Mouse (Mus musculus) lung, embryonic 16.5 days (tissue): Measurements from ENCODE around the gene Fxr2. TPM values are rescaled to one million over a fixed set of nuclear protein-coding genes. Genes with fewer than 3 reads are reported as not detected.
"Not testable (repeated sequence)": the region's sequence is repeated elsewhere in the genome, so short reads cannot be mapped to it uniquely, and the experiment has no call there.

ENCODE experiments used
- ATAC-seq: fragments of 200-750 bp; cut with Nextera tagmentation; 2 replicates; pipeline ENCODE4 v1.8.0; 2017; ENCODE audit warnings: low read depth, mild to moderate bottlenecking, moderate library complexity
- H3K27ac ChIP-seq: fragments of 300-500 bp; sonication (generic); 2 replicates; pipeline ENCODE4 v1.5.1; 2014; ENCODE audit warnings: mild to moderate bottlenecking, control low read depth, low read length
- H3K27me3 ChIP-seq: fragments of 300-500 bp; sonication (generic); 2 replicates; pipeline ENCODE4 v1.6.1; 2014; ENCODE audit warnings: low read depth, low read length, mixed read lengths; ENCODE audit not compliant: control insufficient read depth, insufficient read depth
- H3K36me3 ChIP-seq: fragments of 300-500 bp; sonication (generic); 2 replicates; pipeline ENCODE4 v1.6.1; 2014; ENCODE audit warnings: low read length; ENCODE audit not compliant: control insufficient read depth, insufficient read depth
- H3K4me1 ChIP-seq: fragments of 300-500 bp; sonication (generic); replicated peaks from 2 replicates; pipeline ENCODE4 v1.6.1; 2014; ENCODE audit warnings: low read length, mixed read lengths; ENCODE audit not compliant: control insufficient read depth, insufficient read depth
- H3K4me2 ChIP-seq: fragments of 300-500 bp; sonication (generic); 2 replicates; pipeline ENCODE4 v1.6.1; 2014; ENCODE audit warnings: low read depth, low read length, control low read depth
- H3K4me3 ChIP-seq: fragments of 300-500 bp; sonication (generic); 2 replicates; pipeline ENCODE4 v1.5.1; 2014; ENCODE audit warnings: mild to moderate bottlenecking, low read length, control low read depth
- H3K9ac ChIP-seq: fragments of 300-500 bp; sonication (generic); 2 replicates; pipeline ENCODE4 v1.6.1; 2014; ENCODE audit warnings: low read length, control low read depth
- H3K9me3 ChIP-seq: fragments of 300-500 bp; sonication (generic); 2 replicates; pipeline ENCODE4 v1.6.1; 2016; ENCODE audit warnings: low read length; ENCODE audit not compliant: control insufficient read depth
- WGBS: fragments of 180-500 bp; shearing (Covaris S2); extraction: QIAGEN DNeasy Blood & Tissue Kit; methylation state at CpG from one replicate; pipeline ENCODE4 v1.1.7; 2014; 5-methylcytosine and 5-hydroxymethylcytosine counted together
- polyA plus RNA-seq: library from polyadenylated mRNA; unstranded; fragments of >200 nt; fragmentation: Nextera tagmentation; extraction: Ambion mirVana; gene quantifications from 2 replicates; pipeline ENCODE4 v1.2.1, GENCODE M21; 2015

The Fxr2 gene
- polyA plus RNA-seq, 1 experiment from 2014 or later: 22.6 TPM

DNA sequence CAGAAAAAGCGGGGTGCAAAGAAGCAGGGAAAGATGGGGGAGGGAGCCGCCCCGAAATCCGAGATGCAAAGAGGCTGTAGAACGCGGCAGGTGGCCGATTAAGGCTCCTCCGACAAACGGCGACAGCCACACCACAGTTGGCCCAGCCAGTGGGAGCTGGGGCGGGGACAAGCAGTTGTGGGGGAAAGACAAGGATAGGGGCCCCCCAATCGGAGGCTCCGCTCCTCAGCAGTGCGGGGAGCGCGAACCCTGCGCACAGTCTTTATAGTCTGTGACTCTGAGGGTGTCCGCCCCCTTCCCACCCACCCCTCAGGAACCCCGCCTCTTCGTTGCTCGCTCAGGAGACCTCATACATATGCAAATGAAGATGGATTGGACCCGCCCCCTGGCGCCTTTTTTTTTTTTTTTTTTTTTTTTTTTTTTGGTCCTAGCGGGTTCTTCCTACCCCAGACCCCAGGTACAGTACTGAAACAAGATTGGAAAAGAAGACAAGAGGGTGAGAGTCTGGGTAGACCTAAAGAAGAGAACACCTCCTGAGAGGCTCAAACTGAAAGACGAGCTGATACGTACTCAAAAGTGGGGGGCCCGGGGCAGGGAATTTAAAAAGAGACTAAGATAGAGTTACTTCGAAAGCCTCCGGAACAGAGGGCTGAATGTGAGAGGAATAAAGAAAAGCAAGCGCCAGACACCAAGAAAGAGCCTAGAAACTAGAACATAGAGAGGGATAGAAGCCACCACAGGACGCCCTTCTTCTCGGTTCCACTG, 26.9 kb upstream of the Fxr2 start, which contains the start of gene Atp1b2:
Gene Atp1b2 (minus strand): TSS at position 217 of the 765 bp plus-strand sequence.
- Histone ChIP-seq H3K4me3 (peak within 1 kb of the TSS; percentile 52), H3K27me3 (peaks cover 6% of the 10 kb centered on the region; the same call in 1 of the 2 replicates), H3K27ac (peak within 1 kb of the TSS; percentile 60), H3K4me2 (peak within 1 kb of the TSS; percentile 90), H3K36me3 (no peaks in the 10 kb centered on the region), H3K9ac (peak within 1 kb of the TSS; percentile 68), H3K9me3 (no peaks in the 10 kb centered on the region), H3K4me1 (peaks cover 19% of the 10 kb centered on the region)
- WGBS: 3% methylated on average over 30 of the region's 32 CpGs
- ATAC-seq: peak; percentile 91

DNA sequence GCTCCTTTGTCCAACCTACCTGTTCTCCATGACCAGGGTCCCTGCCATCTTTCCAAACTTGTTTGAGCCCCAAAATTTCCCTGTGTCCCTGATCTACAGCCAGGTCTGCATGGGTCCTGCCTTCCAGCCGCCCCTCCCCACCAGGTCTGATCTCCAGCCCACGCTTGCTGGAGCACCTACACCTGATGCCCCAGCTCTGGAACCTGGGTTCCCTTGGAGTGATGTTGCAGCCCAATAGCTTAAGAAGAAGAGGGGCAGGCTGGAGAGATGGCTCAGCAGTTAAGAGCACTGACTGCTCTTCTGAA, 26.3 kb upstream of the Fxr2 start:
- Histone ChIP-seq H3K4me1 (peaks cover 19% of the 10 kb centered on the region), H3K9ac (peak overlapping the region; percentile 31; the same call in 1 of the 2 replicates), H3K27ac (no peak overlapping the region), H3K36me3 (no peaks in the 10 kb centered on the region), H3K27me3 (peaks cover 6% of the 10 kb centered on the region; the same call in 1 of the 2 replicates), H3K9me3 (no peaks in the 10 kb centered on the region), H3K4me3 (peak overlapping the region; percentile 52), H3K4me2 (peak overlapping the region; percentile 90)
- no peak for ATAC-seq
- WGBS: 56% methylated on average over 2 of the region's 2 CpGs

DNA sequence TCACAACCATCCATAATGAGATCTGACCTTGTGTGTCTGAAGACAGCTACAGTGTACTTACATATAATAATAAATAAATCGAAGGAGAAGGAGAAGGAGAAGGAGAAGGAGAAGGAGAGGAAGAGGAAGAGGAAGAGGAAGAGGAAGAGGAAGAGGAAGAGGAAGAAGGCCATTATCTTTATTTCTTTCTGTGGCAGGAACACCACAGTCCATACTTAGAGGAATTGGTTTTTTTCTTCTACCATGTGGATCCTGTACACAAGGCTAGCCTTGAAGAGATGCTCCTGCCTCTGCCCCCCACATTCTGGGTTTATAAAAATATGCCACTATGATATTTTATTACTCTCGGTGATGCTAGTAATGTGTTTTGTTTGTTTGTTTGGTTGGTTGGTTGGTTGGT, 26.0 kb upstream of the Fxr2 start:
- Histone ChIP-seq H3K4me2 (no peak overlapping the region), H3K4me1 (peaks cover 18% of the 10 kb centered on the region), H3K4me3 (no peak overlapping the region), H3K27ac (no peak overlapping the region), H3K9ac (no peak overlapping the region), H3K36me3 (no peaks in the 10 kb centered on the region), H3K27me3 (peaks cover 6% of the 10 kb centered on the region; the same call in 1 of the 2 replicates), H3K9me3 (no peaks in the 10 kb centered on the region)
- WGBS: 75% methylated on average over 2 of the region's 2 CpGs
- no peak for ATAC-seq

- H3K4me3 ChIP-seq: no peak overlapping the region
- no peak overlapping the region for H3K9ac ChIP-seq
- H3K27ac ChIP-seq: no peak overlapping the region
- peaks cover 13% of the 10 kb centered on the region for H3K4me1 ChIP-seq
- WGBS: 85% methylated on average over 3 of the region's 3 CpGs
- ATAC-seq: no peak
- no peaks in the 10 kb centered on the region for H3K36me3 ChIP-seq
- H3K4me2 ChIP-seq: no peak overlapping the region
- peaks cover 6% of the 10 kb centered on the region; the same call in 1 of the 2 replicates for H3K27me3 ChIP-seq
- H3K9me3 ChIP-seq: no peaks in the 10 kb centered on the region
Measured at GRCm38 (mm10) chr11:69608525-69608924, 24.3 kb upstream of the Fxr2 start.

DNA sequence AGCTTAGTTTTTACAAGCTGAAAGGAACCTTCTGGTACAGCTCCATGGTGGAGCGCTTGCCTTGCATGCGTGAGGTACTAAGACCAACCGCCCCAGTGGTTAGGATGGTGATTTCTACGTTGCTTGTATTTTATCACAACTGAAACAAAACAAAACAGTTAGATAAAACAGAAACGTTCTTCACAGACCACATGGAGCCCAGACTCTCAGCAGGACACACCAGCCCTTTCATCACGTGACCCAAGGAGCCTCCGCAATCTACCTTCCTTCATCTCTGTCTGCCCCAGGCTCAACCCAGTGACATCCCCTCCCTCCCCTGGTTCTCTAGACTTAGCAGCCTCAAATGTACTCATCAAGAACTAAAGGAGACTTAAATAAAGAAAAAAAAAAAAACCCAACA, 23.4 kb upstream of the Fxr2 start:
- Histone ChIP-seq H3K9me3 (no peaks in the 10 kb centered on the region), H3K4me2 (no peak overlapping the region), H3K4me3 (no peak overlapping the region), H3K4me1 (peaks cover 16% of the 10 kb centered on the region), H3K27ac (no peak overlapping the region), H3K36me3 (no peaks in the 10 kb centered on the region), H3K27me3 (peaks cover 6% of the 10 kb centered on the region; the same call in 1 of the 2 replicates), H3K9ac (no peak overlapping the region)
- WGBS: 55% methylated on average over 7 of the region's 7 CpGs
- no peak for ATAC-seq

- H3K27ac ChIP-seq: no peak overlapping the region
- WGBS: 59% methylated on average over 4 of the region's 4 CpGs
- no peak overlapping the region for H3K4me3 ChIP-seq
- peaks cover 7% of the 10 kb centered on the region for H3K4me1 ChIP-seq
- ATAC-seq: no peak
- no peak overlapping the region for H3K4me2 ChIP-seq
- no peaks in the 10 kb centered on the region for H3K9me3 ChIP-seq
- no peaks in the 10 kb centered on the region for H3K36me3 ChIP-seq
- H3K27me3 ChIP-seq: peaks cover 2% of the 10 kb centered on the region; the same call in 1 of the 2 replicates
- no peak overlapping the region for H3K9ac ChIP-seq
Measured at GRCm38 (mm10) chr11:69610899-69611298, 21.9 kb upstream of the Fxr2 start.

- H3K27ac ChIP-seq: no peak overlapping the region
- 0 out of 2 replicates have a peak overlapping the region, but pooled peaks have one; percentile 5 for H3K4me3 ChIP-seq
- H3K9me3 ChIP-seq: no peaks in the 10 kb centered on the region
- peak overlapping the region; percentile 48 for H3K4me2 ChIP-seq
- peaks cover 3% of the 10 kb centered on the region; the same call in 1 of the 2 replicates for H3K4me1 ChIP-seq
- WGBS: 10% methylated on average over 18 of the region's 19 CpGs
- no peaks in the 10 kb centered on the region for H3K36me3 ChIP-seq
- peak; percentile 81 for ATAC-seq
- H3K9ac ChIP-seq: peak overlapping the region; percentile 54; the same call in 1 of the 2 replicates
- H3K27me3 ChIP-seq: peaks cover 4% of the 10 kb centered on the region; the same call in 1 of the 2 replicates
Measured at GRCm38 (mm10) chr11:69613553-69614256, 19.1 kb upstream of the Fxr2 start.

GRCm38 (mm10) chr11:69614257-69614588, 18.6 kb upstream of the Fxr2 start:
- H3K36me3 ChIP-seq, H3K27ac ChIP-seq, H3K27me3 ChIP-seq, H3K4me1 ChIP-seq, H3K9me3 ChIP-seq, H3K9ac ChIP-seq, ATAC-seq: not testable (repeated sequence)
- Histone ChIP-seq H3K4me2 (peak overlapping the region; percentile 48; the same call in 1 of the 2 replicates), H3K4me3 (0 out of 2 replicates have a peak overlapping the region, but pooled peaks have one; percentile 5)
- WGBS: 42% methylated on average over 11 of the region's 11 CpGs

DNA sequence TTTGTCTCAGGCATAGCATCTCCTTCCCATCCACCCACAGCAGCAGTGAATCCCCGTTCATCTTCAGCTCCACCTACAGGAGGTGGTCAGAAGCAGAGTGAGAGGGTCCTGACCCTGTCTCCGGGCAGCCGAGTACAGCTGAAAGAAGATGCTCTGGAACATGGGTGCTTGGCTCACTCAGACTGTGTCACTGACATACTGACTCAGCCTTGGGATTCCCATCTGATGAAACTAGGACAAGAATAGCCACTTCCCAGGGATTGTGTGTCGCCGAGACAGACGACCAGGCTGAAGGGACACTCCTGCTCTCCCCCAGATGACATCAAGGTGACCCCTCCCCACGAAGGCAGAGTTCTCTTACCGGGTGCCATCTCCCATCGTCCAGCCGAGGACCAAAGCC, 16.0 kb upstream of the Fxr2 start:
- H3K4me3 ChIP-seq: no peak overlapping the region
- peaks cover 4% of the 10 kb centered on the region; the same call in 1 of the 2 replicates for H3K27me3 ChIP-seq
- 38% methylated on average over 10 of the region's 10 CpGs for WGBS
- no peak overlapping the region for H3K4me2 ChIP-seq
- ATAC-seq: no peak
- H3K9ac ChIP-seq: no peak overlapping the region
- no peaks in the 10 kb centered on the region for H3K9me3 ChIP-seq
- H3K27ac ChIP-seq: no peak overlapping the region
- H3K4me1 ChIP-seq: peaks cover 3% of the 10 kb centered on the region; the same call in 1 of the 2 replicates
- no peaks in the 10 kb centered on the region for H3K36me3 ChIP-seq
